Mouse (Mus musculus) liver, embryonic 14.5 days (tissue): ENCODE measurements around the gene Vash2.

Source experiments
- CTCF ChIP-seq: IDR thresholded peaks from 2 replicates; pipeline ENCODE4 v1.5.1; 2016; ENCODE audit warnings: antibody characterized with exemption, low read depth, control low read depth
- EP300 ChIP-seq: IDR thresholded peaks from 2 replicates; pipeline ENCODE4 v1.6.1; 2016; ENCODE audit warnings: antibody characterized with exemption, low read depth

GRCm38 (mm10) chr1:191023140-191023539, 44.0 kb upstream of the Vash2 start:
- TF ChIP-seq CTCF, result no peak
- no peak for TF ChIP-seq EP300
